Mouse (Mus musculus): ENCODE data around the gene Zc3h7b. TPM values are rescaled to one million over a fixed set of nuclear protein-coding genes. Genes with fewer than 3 reads are reported as not detected.
A peak's percentile ranks its signal among the peaks of the same experiment; 100 is the strongest.

Zc3h7b gene
- polyA plus RNA-seq, 1 experiment, result 50.6 TPM

DNA sequence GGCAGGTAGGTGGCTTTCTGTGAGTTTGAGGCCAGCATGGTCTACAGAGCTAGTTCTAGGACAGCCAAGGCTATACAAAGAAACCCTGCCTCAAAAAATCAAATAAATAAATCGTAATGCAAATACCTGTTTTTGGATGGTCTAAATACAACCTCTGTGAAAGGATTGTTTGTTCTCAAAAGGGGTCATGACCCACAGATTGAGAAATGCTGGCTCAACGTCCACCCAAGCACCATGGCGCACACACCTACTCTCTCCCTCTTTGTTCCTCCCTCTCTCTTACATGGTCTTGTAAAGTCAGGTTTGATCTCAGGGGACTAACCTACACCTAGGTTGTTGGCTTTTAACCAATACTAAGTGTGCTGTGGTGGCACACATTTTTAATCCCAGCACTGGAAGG is 77.8 kb downstream of the Zc3h7b start:
- no peak for TF ChIP-seq POLR2A (IDR thresholded peaks at IDR 0.05; ENCODE audit: low read depth, low read length)
- TF ChIP-seq CTCF (IDR thresholded peaks at IDR 0.05; ENCODE audit: borderline replicate concordance, insufficient read depth, low read length), result no peak
- H3K4me1 ChIP-seq (ENCODE audit: control insufficient read depth, insufficient read depth, low read length), result no peaks in the 10 kb centered on the region
- no peak overlapping the region for H3K27ac ChIP-seq (ENCODE audit: insufficient read depth, low read length)
- H3K4me3 ChIP-seq (ENCODE audit: insufficient read depth, low read length), result no peak overlapping the region

DNA sequence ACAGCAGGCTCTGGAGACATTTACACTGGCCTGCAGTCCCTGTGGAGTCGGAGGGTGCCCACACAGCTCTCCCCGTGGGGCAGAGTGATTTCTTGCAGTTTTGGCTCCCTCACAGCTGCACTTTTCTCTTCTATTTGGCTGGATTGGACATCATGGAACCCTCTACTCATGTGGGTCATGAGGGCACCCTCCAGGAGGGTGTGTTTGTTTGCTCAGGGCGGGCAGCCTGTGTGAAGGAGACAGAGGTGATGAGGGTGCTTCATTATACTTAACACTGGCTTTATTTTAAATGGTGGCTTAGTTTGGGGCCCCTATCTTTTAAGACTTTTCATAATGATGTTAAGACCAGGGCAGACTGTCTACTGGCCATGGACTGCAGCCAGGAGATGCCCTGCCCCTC is 80.0 kb downstream of the Zc3h7b start:
- no peak for TF ChIP-seq POLR2A (IDR thresholded peaks at IDR 0.05; ENCODE audit: low read depth, low read length)
- no peak for TF ChIP-seq CTCF (IDR thresholded peaks at IDR 0.05; ENCODE audit: borderline replicate concordance, insufficient read depth, low read length)

DNA sequence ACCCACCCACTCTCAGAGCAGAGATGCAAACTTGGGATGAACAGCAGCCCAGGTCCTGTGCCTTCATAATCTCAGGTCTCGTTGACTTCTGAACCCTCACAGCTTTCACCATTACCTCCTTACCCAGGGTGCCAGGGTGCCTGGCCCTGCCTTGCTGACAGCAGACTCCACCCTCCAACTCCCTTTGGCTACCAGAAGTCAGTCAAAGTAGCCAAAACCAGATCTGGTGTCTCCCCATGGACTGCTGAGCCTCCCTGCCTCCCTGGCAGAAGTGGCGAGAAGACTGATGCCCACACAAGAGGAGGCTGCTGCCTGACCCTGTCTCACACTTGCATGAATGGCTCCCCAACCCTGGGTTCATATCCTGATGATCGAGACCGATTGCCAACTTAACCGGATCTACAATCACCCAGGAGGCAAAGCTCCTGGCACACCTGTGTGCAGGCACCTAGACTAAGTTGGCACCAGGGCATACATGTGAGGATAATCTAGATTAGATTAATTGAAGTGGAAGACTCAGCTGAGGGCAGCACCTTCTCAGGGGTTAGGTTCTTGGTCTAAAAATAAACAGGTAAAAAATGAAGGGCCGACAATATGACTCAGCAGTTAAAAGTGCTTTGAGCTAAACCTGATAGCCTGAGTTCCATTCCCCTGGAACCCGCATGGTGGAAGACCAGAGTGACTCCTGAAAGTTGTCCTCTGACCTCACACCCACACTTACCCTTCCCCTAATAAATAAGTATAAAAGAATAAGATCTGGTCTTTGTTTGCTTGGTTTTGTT is 83.8 kb downstream of the Zc3h7b start:
- H3K27ac ChIP-seq (ENCODE audit: insufficient read depth, low read length), result no peak overlapping the region
- H3K4me1 ChIP-seq (ENCODE audit: control insufficient read depth, insufficient read depth, low read length), result no peaks in the 10 kb centered on the region
- H3K4me3 ChIP-seq (ENCODE audit: insufficient read depth, low read length), result no peak overlapping the region
- TF ChIP-seq POLR2A (IDR thresholded peaks at IDR 0.05; ENCODE audit: low read depth, low read length), result no peak

More for the DNA sequence above, 80.0 kb downstream of the Zc3h7b start:
- H3K27ac ChIP-seq (ENCODE audit: insufficient read depth, low read length), result no peak overlapping the region
- H3K4me1 ChIP-seq (ENCODE audit: control insufficient read depth, insufficient read depth, low read length), result no peaks in the 10 kb centered on the region
- H3K4me3 ChIP-seq (ENCODE audit: insufficient read depth, low read length), result no peak overlapping the region

DNA sequence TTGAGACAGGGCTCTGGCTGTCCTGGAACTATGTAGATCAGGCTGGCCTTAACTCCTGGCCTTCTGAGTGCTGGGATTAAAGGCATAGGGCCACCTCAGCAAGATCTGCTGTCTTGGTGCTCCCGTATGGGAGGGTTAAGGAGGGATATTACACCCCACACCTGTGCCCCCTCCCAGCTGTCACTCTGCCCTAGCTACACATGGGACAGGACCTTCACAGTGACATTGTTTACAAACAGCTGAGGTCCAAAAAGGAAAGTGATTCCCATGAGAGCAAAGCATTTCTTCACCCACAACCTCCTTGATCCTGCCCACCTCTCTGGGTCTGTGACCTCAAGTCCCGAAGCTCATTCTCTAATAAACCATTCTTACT is 84.3 kb downstream of the Zc3h7b start:
- TF ChIP-seq CTCF (IDR thresholded peaks at IDR 0.05; ENCODE audit: borderline replicate concordance, insufficient read depth, low read length) (no peak), POLR2A (IDR thresholded peaks at IDR 0.05; ENCODE audit: low read depth, low read length) (no peak)
- H3K27ac ChIP-seq (ENCODE audit: insufficient read depth, low read length), result no peak overlapping the region

DNA sequence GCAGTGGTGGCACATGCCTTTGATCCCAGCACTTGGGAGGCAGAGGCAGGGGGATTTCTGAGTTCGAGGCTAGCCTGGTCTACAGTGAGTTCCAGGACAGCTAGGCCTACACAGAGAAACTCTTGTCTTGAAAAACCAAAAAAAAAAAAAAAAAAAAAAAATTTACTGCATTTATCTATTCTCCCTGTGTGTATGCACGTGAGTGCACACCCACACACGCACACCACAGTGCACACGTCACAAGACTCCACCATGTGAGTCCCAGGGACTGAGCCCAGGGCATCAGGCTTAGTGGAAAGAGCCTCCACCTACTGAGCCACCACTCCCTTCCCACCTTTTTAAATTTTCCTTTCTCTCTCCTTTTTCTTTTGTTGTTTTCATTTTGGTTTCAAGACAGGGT is 85.7 kb downstream of the Zc3h7b start:
- Histone ChIP-seq H3K4me3 (ENCODE audit: insufficient read depth, low read length) (no peak overlapping the region), H3K27ac (ENCODE audit: insufficient read depth, low read length) (no peak overlapping the region), H3K4me1 (ENCODE audit: control insufficient read depth, insufficient read depth, low read length) (no peaks in the 10 kb centered on the region)
- TF ChIP-seq POLR2A (IDR thresholded peaks at IDR 0.05; ENCODE audit: low read depth, low read length), result no peak
- TF ChIP-seq CTCF (IDR thresholded peaks at IDR 0.05; ENCODE audit: borderline replicate concordance, insufficient read depth, low read length), result no peak

More for the DNA sequence above, 84.3 kb downstream of the Zc3h7b start:
- H3K4me3 ChIP-seq (ENCODE audit: insufficient read depth, low read length), result no peak overlapping the region
- no peaks in the 10 kb centered on the region for H3K4me1 ChIP-seq (ENCODE audit: control insufficient read depth, insufficient read depth, low read length)

DNA sequence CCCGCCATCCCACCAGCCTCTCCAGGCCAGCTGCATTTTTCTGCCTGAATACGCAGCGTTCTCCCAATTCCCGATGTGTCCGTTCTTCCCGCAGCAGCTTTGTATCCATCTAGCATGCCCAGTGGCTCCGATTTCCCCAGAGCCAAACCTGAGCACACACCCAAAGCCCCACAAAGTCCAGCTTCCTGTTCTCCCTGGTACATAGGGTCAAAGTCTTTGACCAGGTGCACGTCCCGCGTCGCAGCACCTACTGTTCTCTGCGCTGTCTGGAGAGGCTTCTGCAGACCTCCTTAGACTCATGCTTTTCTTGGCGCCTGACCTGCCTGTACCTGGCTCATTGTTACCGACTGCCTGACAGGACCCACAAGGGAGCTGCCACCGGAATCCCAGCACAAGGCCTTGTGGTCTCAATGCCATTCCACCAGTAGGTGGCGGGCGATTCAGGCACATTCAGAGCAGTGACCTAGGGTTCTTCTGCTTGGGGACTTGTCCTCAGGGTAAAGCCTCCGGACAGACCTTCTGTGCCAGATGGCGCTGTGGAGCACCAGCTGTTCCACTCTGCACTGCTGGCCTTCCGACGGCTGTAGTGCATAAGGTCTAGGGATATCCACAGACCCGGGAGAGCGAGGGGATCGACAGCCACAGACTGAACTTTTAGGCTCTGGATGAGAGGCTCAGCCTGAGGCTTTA is 86.4 kb downstream of the Zc3h7b start:
- no peaks in the 10 kb centered on the region for H3K4me1 ChIP-seq (ENCODE audit: control insufficient read depth, insufficient read depth, low read length)
- no peak overlapping the region for H3K4me3 ChIP-seq (ENCODE audit: insufficient read depth, low read length)
- TF ChIP-seq POLR2A (IDR thresholded peaks at IDR 0.05; ENCODE audit: low read depth, low read length) (no peak), CTCF (IDR thresholded peaks at IDR 0.05; ENCODE audit: borderline replicate concordance, insufficient read depth, low read length) (peak; percentile 95)
- H3K27ac ChIP-seq (ENCODE audit: insufficient read depth, low read length), result no peak overlapping the region

DNA sequence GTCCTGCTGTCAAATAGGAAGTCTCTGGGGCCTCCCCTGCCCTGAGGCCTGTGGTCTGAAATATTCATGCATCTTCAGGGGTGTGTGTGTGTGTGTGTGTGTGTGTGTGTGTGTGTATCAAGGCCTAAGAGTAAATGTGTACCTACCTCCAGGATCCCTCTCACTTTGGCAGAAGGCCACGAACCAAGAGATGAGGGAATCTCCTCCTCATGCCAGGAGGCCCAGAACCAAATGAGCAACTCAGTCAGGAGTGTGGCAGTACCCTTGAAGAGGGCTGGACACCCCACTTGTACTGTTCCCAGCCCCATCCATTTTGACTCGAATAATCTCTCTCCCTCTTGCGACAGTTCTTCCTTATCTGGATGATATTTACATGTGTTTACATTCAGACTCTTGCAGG is 87.4 kb downstream of the Zc3h7b start:
- TF ChIP-seq CTCF (IDR thresholded peaks at IDR 0.05; ENCODE audit: borderline replicate concordance, insufficient read depth, low read length) (no peak), POLR2A (IDR thresholded peaks at IDR 0.05; ENCODE audit: low read depth, low read length) (no peak)
- Histone ChIP-seq H3K4me3 (ENCODE audit: insufficient read depth, low read length) (no peak overlapping the region), H3K4me1 (ENCODE audit: control insufficient read depth, insufficient read depth, low read length) (no peaks in the 10 kb centered on the region), H3K27ac (ENCODE audit: insufficient read depth, low read length) (no peak overlapping the region)

DNA sequence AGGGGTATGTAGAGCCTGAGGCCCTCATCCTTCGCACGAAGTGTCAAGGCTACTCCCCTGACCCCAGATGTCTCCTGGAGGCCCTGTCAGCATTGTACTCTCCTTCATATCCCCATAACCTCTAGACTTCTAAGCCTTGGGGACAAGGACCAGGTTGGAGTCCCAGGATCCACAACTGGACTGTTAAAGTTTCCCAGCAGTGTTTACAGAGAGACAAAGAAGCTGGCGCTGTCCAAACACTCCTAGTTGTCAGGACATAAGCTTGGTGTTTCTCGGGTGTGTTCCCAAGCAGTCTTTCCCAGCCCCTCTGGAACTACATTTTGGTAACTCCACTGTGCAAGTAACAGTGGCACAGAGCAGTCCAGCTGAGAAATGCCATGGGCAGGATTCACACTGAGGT is 88.6 kb downstream of the Zc3h7b start:
- Histone ChIP-seq H3K4me1 (ENCODE audit: control insufficient read depth, insufficient read depth, low read length) (no peaks in the 10 kb centered on the region; the same call in 1 of the 2 replicates), H3K4me3 (ENCODE audit: insufficient read depth, low read length) (no peak overlapping the region), H3K27ac (ENCODE audit: insufficient read depth, low read length) (no peak overlapping the region)
- TF ChIP-seq CTCF (IDR thresholded peaks at IDR 0.05; ENCODE audit: borderline replicate concordance, insufficient read depth, low read length), result no peak
- TF ChIP-seq POLR2A (IDR thresholded peaks at IDR 0.05; ENCODE audit: low read depth, low read length), result no peak

DNA sequence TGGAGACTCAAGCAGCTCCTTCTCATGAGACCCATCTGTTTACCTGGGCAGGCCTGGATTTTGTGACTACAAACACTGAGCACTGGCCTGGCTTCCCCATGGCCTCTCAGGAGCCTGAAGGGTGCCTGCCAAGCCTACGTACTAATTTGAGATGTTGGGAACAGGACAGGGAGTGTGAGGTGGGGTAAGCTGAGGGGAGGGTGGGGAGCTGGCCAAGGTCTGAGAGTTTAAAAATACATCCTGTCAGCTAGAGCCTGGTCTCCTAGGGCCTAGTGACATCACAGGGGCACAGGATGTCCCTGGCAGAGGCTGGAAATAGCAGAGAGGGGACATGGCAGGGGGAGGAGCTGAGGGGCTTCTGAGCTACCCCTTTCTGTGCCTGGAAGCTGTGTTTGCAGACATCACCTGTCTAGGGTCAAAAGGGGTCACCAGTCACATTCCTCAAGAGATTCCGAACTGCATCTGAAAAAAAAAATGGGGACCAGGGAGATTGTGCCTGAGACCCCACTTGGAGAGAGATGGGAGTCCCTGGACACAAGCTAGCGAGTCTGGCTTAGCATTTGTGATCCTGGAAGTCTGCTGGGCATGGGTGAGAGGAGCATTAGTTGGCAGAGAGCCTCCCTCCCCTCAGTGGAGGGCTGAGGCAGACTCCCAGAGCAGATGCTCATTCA is 89.4 kb downstream of the Zc3h7b start:
- Histone ChIP-seq H3K4me1 (ENCODE audit: control insufficient read depth, insufficient read depth, low read length) (peaks cover 2% of the 10 kb centered on the region), H3K4me3 (ENCODE audit: insufficient read depth, low read length) (no peak overlapping the region), H3K27ac (ENCODE audit: insufficient read depth, low read length) (no peak overlapping the region)
- TF ChIP-seq POLR2A (IDR thresholded peaks at IDR 0.05; ENCODE audit: low read depth, low read length) (no peak), CTCF (IDR thresholded peaks at IDR 0.05; ENCODE audit: borderline replicate concordance, insufficient read depth, low read length) (no peak)

Measured in embryonic fibroblast, embryonic 13.5 days (primary cell).